Mouse (Mus musculus): Measurements from ENCODE around the gene Syap1. TPM values are rescaled to one million over a fixed set of nuclear protein-coding genes. Genes with fewer than 3 reads are reported as not detected.

Syap1 gene
- 269 TPM for polyA plus RNA-seq (2014; fragmentation: Illumina TruSeq; extraction: RNeasy Lipid Tissue Mini Kit (QIAGEN cat#74804); ENCODE audit: low replicate concordance)

DNA sequence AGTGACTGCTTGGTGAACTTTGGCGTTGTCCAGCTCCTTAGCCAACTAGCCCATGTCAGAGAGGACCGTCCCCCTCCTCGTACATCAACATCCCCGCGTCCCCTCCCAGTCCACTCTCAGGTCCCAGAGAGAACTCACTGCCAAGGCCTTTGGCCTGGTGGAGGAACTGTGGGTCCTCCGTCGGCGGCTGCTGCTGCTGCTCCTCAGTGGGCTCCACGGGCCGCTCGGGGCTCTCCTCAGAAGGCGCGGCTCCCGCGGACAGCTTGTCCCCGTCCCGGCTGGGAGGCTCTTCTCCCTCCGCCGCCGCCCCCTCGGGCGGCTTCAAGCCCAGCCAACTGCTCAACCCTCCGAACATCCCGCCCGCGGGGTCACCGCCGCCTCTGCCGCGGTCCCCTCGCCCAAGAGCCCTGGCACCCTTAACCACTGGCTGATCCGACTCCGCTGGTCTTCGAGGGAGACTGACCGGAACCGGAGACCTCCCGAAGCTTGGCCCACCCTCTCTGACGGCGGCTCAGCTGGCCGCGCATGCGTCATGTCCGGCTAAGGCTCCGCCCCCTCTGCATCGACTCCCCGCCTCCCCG lies at the start of gene Syap1:
TSS of gene Syap1 (minus strand) at position 517 of the 581 bp plus-strand sequence.

DNA sequence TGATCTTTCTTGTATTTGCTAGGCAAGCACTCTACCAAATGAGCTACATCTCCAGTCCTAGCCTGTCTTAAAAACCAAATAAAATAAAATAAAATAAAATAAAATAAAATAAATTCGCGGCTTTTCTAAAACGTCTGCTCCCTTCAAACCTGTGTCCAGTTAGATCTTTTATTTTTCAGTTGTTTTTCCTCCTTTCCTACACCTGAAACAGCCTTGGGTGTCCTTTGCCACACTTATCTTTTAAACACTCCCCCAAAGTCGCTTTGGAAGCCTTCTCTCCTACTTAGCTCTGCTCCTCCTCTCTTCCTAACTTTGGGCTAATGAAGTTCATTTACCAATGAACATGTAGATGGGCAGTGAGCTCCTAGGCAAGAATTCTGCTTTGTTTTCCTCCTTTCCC lies 12.7 kb upstream of the Syap1 start, which contains the start of gene Ctps2:
TSS of gene Ctps2 (plus strand) at position 301 of the 400 bp plus-strand sequence.

GRCm38 (mm10) chrX:162829203-162829708 lies 59.0 kb downstream of the Syap1 start, which contains the start of gene Txlng:
TSS of gene Txlng (minus strand) at chrX:162829454.

Other genes starting within 250 kb of the Syap1 start
- 27.3 TPM for gene Reps2, start 244.8 kb downstream of the Syap1 start, polyA plus RNA-seq (2014; fragmentation: Illumina TruSeq; extraction: RNeasy Lipid Tissue Mini Kit (QIAGEN cat#74804); ENCODE audit: low replicate concordance)
- 232 TPM for gene Rbbp7, start 128.0 kb downstream of the Syap1 start, polyA plus RNA-seq (2014; fragmentation: Illumina TruSeq; extraction: RNeasy Lipid Tissue Mini Kit (QIAGEN cat#74804); ENCODE audit: low replicate concordance)
- gene Txlng, start 59.0 kb downstream of the Syap1 start, polyA plus RNA-seq (2014; fragmentation: Illumina TruSeq; extraction: RNeasy Lipid Tissue Mini Kit (QIAGEN cat#74804); ENCODE audit: low replicate concordance): 110 TPM
- gene Ctps2, start 12.8 kb upstream of the Syap1 start, polyA plus RNA-seq (2014; fragmentation: Illumina TruSeq; extraction: RNeasy Lipid Tissue Mini Kit (QIAGEN cat#74804); ENCODE audit: low replicate concordance): 40.0 TPM
- 953 TPM for gene S100g, start 76.2 kb upstream of the Syap1 start, polyA plus RNA-seq (2014; fragmentation: Illumina TruSeq; extraction: RNeasy Lipid Tissue Mini Kit (QIAGEN cat#74804); ENCODE audit: low replicate concordance)

Data from small intestine, adult 10 weeks (tissue).